Mouse (Mus musculus) frontal cortex, postnatal 36 days (tissue): ENCODE measurements around the gene Adat3.

ENCODE experiments used
- DNase-seq, 2 experiments: peaks; one replicate each; pipeline ENCODE4 v3.0.0; 2022; ENCODE audit warnings: low spot score in 2 of 2

Gene Adat3

GRCm38 (mm10) chr10:80653156-80653720, 50.6 kb downstream of the Adat3 start:
- DNase-seq: no peak

- DNase-seq: no peak
Observed at GRCm38 (mm10) chr10:80654866-80655265, 52.2 kb downstream of the Adat3 start.

- no peak for DNase-seq
Observed at GRCm38 (mm10) chr10:80655406-80656129, 52.9 kb downstream of the Adat3 start.

GRCm38 (mm10) chr10:80656130-80656862, 53.6 kb downstream of the Adat3 start:
- peak; percentile 91 for DNase-seq

- DNase-seq: no peak
Observed at GRCm38 (mm10) chr10:80656863-80657623, 54.4 kb downstream of the Adat3 start, which contains the start of gene Btbd2. Btbd2 (minus strand) TSS chr10:80657071.
